Mouse (Mus musculus) liver, embryonic 14 days (tissue): ENCODE results near the gene Dach2. TPM values are rescaled to one million over a fixed set of nuclear protein-coding genes. Genes with fewer than 3 reads are reported as not detected.

Experiments used
- polyA plus RNA-seq: library from polyadenylated mRNA; depleted of rRNA; stranded (reverse); fragments of >200 nt; gene quantifications from 2 replicates; pipeline ENCODE4 v1.2.3, GENCODE M21; 2012; rRNA removed

The Dach2 gene
- polyA plus RNA-seq: 0.08 and 0.13 TPM in 2 replicates

GRCm38 (mm10) chrX:113297404-113297803, at the start of gene Dach2:
Gene Dach2, plus strand, starts transcription at chrX:113297510.

Other genes with a start within 250 kb of the Dach2 start
- 1.7 and 2.2 TPM in 2 replicates for gene Chm, start 112.0 kb upstream of the Dach2 start, polyA plus RNA-seq